Mouse (Mus musculus) liver, embryonic 14.5 days (tissue): Measurements from ENCODE around the gene AI413582. TPM values are rescaled to one million over a fixed set of nuclear protein-coding genes. Genes with fewer than 3 reads are reported as not detected.
A peak's percentile ranks its signal among the peaks of the same experiment; 100 is the strongest.

Experiments used
- ATAC-seq: fragments of 200-750 bp; cut with Nextera tagmentation; 2 replicates; pipeline ENCODE4 v1.8.0; 2017; ENCODE audit warnings: moderate number of reproducible peaks, mild to moderate bottlenecking, moderate library complexity; ENCODE audit not compliant: insufficient read depth
- DNase-seq, 3 experiments: peaks; one replicate each; pipeline ENCODE4 v3.0.0-alpha.2; 2012 to 2013; ENCODE audit warnings: low read depth in 3 of 3, low spot score in 3 of 3
- H3K27ac ChIP-seq: fragments of 300-500 bp; sonication (generic); 2 replicates; pipeline ENCODE4 v1.5.1; 2014; ENCODE audit warnings: moderate library complexity, mild to moderate bottlenecking, control low read depth, inconsistent platforms
- H3K27me3 ChIP-seq: fragments of 300-500 bp; sonication (generic); 2 replicates; pipeline ENCODE4 v1.6.1; 2014; ENCODE audit warnings: mild to moderate bottlenecking, low read length, moderate library complexity; ENCODE audit not compliant: control insufficient read depth, insufficient read depth
- H3K36me3 ChIP-seq: fragments of 300-500 bp; sonication (generic); replicated peaks from 2 replicates; pipeline ENCODE4 v1.6.1; 2014; ENCODE audit warnings: low read depth; ENCODE audit not compliant: control insufficient read depth, insufficient read depth
- H3K4me1 ChIP-seq, 2 experiments: fragments of 200-500 bp in 1 of 2; fragments of 300-500 bp in 1 of 2; sonication (generic) in 1 of 2; replicated peaks; 2 replicates each; pipeline ENCODE4 v1.6.1; 2012 to 2014; ENCODE audit warnings: antibody characterized with exemption in 1 of 2, inconsistent platforms in 1 of 2, low read length in 1 of 2; ENCODE audit not compliant: control insufficient read depth in 2 of 2, insufficient read depth in 2 of 2
- H3K4me2 ChIP-seq: fragments of 300-500 bp; sonication (generic); 2 replicates; pipeline ENCODE4 v1.6.1; 2014; ENCODE audit warnings: low read depth, mild to moderate bottlenecking, control low read depth, moderate library complexity
- H3K4me3 ChIP-seq, 2 experiments: fragments of 200-500 bp in 1 of 2; fragments of 300-500 bp in 1 of 2; sonication (generic) in 1 of 2; 2 replicates each; pipeline ENCODE4 v1.5.1; 2012 to 2014; ENCODE audit warnings: low read depth in 2 of 2, low read length in 2 of 2, mild to moderate bottlenecking in 2 of 2, control low read depth in 1 of 2, inconsistent platforms in 1 of 2, moderate library complexity in 1 of 2; ENCODE audit not compliant: insufficient read depth in 1 of 2
- H3K9ac ChIP-seq: fragments of 300-500 bp; sonication (generic); replicated peaks from 2 replicates; pipeline ENCODE4 v1.6.1; 2014; ENCODE audit warnings: mild to moderate bottlenecking, control low read depth, moderate library complexity
- H3K9me3 ChIP-seq: fragments of 300-500 bp; sonication (generic); 2 replicates; pipeline ENCODE4 v1.6.1; 2016; ENCODE audit warnings: low read length, mixed read lengths; ENCODE audit not compliant: control insufficient read depth
- CTCF ChIP-seq: IDR thresholded peaks from 2 replicates; pipeline ENCODE4 v1.5.1; 2016; ENCODE audit warnings: antibody characterized with exemption, low read depth, control low read depth
- EP300 ChIP-seq: IDR thresholded peaks from 2 replicates; pipeline ENCODE4 v1.6.1; 2016; ENCODE audit warnings: antibody characterized with exemption, low read depth
- WGBS: fragments of 180-500 bp; shearing (Covaris S2); extraction: QIAGEN DNeasy Blood & Tissue Kit; methylation state at CpG from one replicate; pipeline ENCODE4 v1.1.7; 2014; ENCODE audit not compliant: insufficient replicate concordance; 5-methylcytosine and 5-hydroxymethylcytosine counted together
- polyA plus RNA-seq, 2 experiments: library from polyadenylated mRNA; depleted of rRNA in 1 of 2; stranded (reverse) in 1 of 2; unstranded in 1 of 2; fragments of >200 nt; fragmentation: Nextera tagmentation in 1 of 2; extraction: Ambion mirVana in 1 of 2; gene quantifications; 2 replicates each; pipeline versions ENCODE4 v1.2.1 to v1.2.3; 2012 to 2014

Gene AI413582
- polyA plus RNA-seq, 2 experiments = 9.9 to 18.9 TPM

DNA sequence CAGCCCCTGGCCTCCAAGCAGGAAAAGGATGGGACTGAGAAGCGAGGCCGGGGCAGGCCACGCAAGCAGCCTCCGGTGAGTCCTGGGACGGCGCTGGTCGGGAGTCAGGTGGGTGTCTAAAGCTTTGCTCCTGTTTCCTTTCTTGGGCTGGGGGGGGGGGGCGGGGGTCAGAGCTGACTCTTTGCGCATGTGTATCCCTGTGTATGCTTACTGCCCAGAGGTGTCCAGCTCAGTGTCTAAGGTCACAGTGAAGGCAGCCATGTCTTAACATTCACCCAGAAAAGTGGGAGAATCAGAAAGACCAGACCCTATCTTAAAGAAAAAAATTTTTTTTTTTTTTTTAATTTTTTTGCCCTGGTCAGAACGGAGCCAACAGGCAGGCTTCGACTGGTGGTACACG, 6.0 kb downstream of the AI413582 start:
- peak overlapping the region; percentile 77 to 86 for H3K4me3 ChIP-seq
- H3K27ac ChIP-seq = no peak overlapping the region
- H3K4me1 ChIP-seq = peaks cover 0 to 16% of the 10 kb centered on the region in 2 experiments; a peak in 3 of 4 replicates
- peaks cover 15% of the 10 kb centered on the region for H3K36me3 ChIP-seq
- peak overlapping the region; percentile 93 for H3K4me2 ChIP-seq
- ATAC-seq = no peak
- no peaks in the 10 kb centered on the region for H3K9me3 ChIP-seq
- no peaks in the 10 kb centered on the region for H3K27me3 ChIP-seq
- no peak for DNase-seq
- 56% methylated on average over 11 of the region's 12 CpGs for WGBS
- H3K9ac ChIP-seq = no peak overlapping the region; the same call in 1 of the 2 replicates
- TF ChIP-seq EP300 (no peak), CTCF (no peak)

DNA sequence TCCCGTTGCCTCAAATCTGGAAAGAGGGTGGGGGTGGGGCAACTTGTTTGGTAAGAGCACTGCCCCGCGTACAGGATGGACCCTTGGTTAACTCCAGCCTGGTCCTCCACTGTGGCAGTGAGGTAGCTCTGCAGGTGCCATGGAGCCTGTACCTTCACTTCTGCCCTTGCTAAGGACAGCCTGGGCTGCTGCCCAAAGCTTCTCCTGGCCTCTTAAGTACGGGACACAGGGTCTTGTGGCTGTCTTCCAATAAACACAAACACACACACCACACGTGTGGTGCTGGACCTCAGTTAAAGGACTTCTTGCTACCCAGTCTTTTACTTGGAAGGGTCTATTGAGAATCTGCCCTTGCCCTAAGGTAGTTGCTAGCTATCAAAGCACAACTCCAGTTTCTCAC, 6.7 kb downstream of the AI413582 start:
- Histone ChIP-seq H3K9me3 (no peaks in the 10 kb centered on the region), H3K9ac (peak overlapping the region; percentile 54), H3K27ac (no peak overlapping the region), H3K36me3 (peaks cover 15% of the 10 kb centered on the region), H3K4me1 (peaks cover 0 to 21% of the 10 kb centered on the region in 2 experiments; a peak in 3 of 4 replicates), H3K4me3 (peak overlapping the region; percentile 77 to 86), H3K4me2 (peak overlapping the region; percentile 93), H3K27me3 (no peaks in the 10 kb centered on the region)
- 3% methylated on average over 5 of the region's 5 CpGs for WGBS
- DNase-seq (no peak), ATAC-seq (no peak)
- TF ChIP-seq CTCF = no peak
- no peak for TF ChIP-seq EP300

DNA sequence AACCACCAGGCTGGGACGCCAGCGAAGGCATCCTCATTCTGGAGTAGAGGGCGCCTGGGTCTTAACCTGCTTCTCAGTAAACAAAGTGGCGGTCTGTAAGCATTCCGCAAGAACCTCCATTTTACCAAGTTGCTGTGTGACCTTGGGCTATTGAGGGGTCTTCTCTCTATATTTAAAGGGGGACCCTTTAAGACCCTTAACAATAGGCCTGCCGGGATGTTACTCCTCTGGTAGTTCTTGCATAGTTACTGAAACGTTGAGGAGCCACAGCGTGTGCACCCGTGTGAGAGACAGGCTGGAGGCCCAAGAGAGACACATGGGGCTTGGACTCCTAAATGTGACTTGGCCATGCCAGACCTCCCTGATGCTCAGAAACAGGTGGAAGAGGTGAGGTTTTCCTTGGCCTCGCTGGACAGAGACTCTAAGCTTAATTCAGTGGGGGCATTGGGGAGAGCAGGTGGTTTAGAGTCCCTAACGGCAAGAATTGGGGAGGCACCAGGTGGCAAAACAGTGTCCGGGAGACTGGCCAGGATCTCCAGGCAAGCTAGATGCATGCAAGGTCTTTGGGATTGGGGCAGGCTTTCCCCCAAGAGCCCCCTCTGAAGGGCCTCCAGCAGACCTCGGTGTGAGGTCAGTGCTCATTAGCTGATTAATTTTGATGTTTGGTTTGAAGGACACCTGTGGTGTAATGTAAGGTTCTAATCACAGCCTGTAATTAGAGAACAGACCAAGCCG, 7.5 kb downstream of the AI413582 start:
- Histone ChIP-seq H3K4me1 (peaks cover 0 to 23% of the 10 kb centered on the region in 2 experiments; a peak in 3 of 4 replicates), H3K36me3 (peaks cover 13% of the 10 kb centered on the region), H3K9ac (peak overlapping the region; percentile 83), H3K9me3 (no peaks in the 10 kb centered on the region), H3K4me2 (peak overlapping the region; percentile 93), H3K4me3 (peak overlapping the region; percentile 77 to 86), H3K27ac (peak overlapping the region; percentile 50), H3K27me3 (no peaks in the 10 kb centered on the region)
- DNase-seq = no peak
- no peak for TF ChIP-seq EP300
- TF ChIP-seq CTCF = no peak
- no peak for ATAC-seq
- 2% methylated on average over 14 of the region's 14 CpGs for WGBS

DNA sequence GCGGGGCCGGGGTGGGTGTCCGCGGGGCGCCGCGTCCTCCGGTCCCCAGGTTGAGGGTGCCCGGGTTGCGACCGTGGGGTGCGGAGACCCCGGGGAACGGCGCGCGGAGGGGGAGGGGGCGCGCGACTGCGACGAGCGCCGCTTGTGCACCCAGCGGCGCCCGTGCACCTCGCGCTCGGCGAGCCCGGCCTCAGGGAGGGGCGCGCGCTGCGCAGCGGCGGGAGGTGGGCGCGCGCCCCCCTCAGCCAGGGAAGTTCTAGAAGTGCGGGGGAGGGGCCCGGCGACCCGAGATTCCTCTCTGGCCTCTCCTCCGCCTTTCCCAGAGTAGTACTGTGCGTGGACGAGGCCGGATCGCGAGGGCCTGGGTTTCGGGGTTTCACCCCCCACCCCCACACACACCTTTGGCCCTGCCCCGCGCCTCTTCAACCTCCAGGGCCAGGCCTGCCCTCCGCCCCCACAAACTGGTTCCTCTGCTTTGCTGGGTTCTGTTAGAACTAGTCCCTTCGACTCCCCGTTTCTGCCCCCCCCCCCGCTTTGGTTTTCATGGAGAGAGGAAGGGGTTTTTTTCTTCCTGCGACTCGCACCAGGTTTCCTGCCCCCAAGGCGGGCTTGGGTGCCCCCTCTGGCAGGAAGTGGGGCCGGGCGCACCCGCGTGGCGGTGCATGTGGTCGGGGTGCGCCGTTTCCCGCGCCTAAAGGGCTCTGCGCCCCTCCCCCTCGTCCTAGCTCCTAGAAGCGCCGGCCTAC, 8.2 kb downstream of the AI413582 start:
- Histone ChIP-seq H3K27ac (peak overlapping the region; percentile 70), H3K9ac (peak overlapping the region; percentile 83), H3K4me3 (peak overlapping the region; percentile 77 to 86), H3K4me1 (peaks cover 0 to 29% of the 10 kb centered on the region in 2 experiments; a peak in 3 of 4 replicates), H3K9me3 (no peaks in the 10 kb centered on the region), H3K27me3 (no peaks in the 10 kb centered on the region), H3K4me2 (peak overlapping the region; percentile 93), H3K36me3 (peaks cover 13% of the 10 kb centered on the region)
- ATAC-seq = peak; percentile 19; the same call in 1 of the 2 replicates
- peak; percentile 13; the same call in 1 of the 2 replicates for TF ChIP-seq EP300
- TF ChIP-seq CTCF = peak; percentile 40
- under 1% methylated on average over 52 of the region's 75 CpGs for WGBS
- DNase-seq = no peak
